Mouse (Mus musculus) olfactory bulb, adult 2 months (tissue): ENCODE results near the gene Stard3.

Experiments used
- CTCF ChIP-seq: fragments of 200-500 bp; IDR thresholded peaks from 2 replicates; pipeline ENCODE4 v1.5.1; 2012; ENCODE audit warnings: low read depth, mild to moderate bottlenecking, low read length, moderate library complexity; ENCODE audit not compliant: insufficient read depth
- POLR2A ChIP-seq: fragments of 200-500 bp; IDR thresholded peaks from 2 replicates; pipeline ENCODE4 v1.6.1; 2012; ENCODE audit warnings: mild to moderate bottlenecking, low read depth, low read length, moderate library complexity; ENCODE audit not compliant: insufficient read depth

DNA sequence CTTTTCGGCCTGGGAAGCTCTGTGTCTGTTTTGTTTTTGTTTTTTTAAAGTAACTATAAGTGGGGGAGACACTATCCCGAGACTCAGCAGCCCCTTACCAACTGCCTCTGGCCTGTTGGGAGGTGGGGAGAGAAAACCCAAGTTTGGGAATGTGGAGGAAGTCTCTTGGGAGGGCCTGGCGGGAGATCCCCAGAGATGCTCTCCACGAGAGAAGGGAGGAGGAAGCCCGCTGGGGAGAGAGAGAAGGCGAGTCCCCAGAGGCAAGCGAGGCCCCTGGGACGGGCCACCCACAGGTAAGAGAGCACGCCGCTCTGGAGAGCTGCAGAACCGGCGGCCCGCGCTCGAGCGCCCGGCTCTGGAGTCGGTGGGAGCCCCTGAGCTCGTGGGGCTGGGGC lies 31.4 kb upstream of the Stard3 start:
- TF ChIP-seq CTCF (no peak), POLR2A (no peak)
